Mouse (Mus musculus): ENCODE measurements around the gene Uhrf1. TPM values are rescaled to one million over a fixed set of nuclear protein-coding genes. Genes with fewer than 3 reads are reported as not detected.

Gene Uhrf1
- total RNA-seq, 2 experiments from 2014 or later: 0.35 to 1.1 TPM

- DNase-seq (ENCODE audit: low spot score in 2 of 2): no peak
Observed at GRCm38 (mm10) chr17:56298238-56298637, 4.9 kb upstream of the Uhrf1 start.

GRCm38 (mm10) chr17:56300186-56300585 lies 2.9 kb upstream of the Uhrf1 start, which contains the start of gene Arrdc5:
Gene Arrdc5, minus strand, starts transcription at chr17:56300286.
- no peak for DNase-seq (ENCODE audit: low spot score in 2 of 2)

- DNase-seq (ENCODE audit: low spot score in 2 of 2): no peak
Observed at GRCm38 (mm10) chr17:56302363-56302996, 641 bp upstream of the Uhrf1 start.

- peak; percentile 91 to 93 for DNase-seq (ENCODE audit: low spot score in 2 of 2)
Observed at GRCm38 (mm10) chr17:56303847-56304586, 896 bp downstream of the Uhrf1 start.

GRCm38 (mm10) chr17:56304718-56305117 lies 1.6 kb downstream of the Uhrf1 start:
- DNase-seq (ENCODE audit: low spot score in 2 of 2): no peak

- no peak for DNase-seq (ENCODE audit: low spot score in 2 of 2)
Observed at GRCm38 (mm10) chr17:56305156-56305555, 2.0 kb downstream of the Uhrf1 start.

GRCm38 (mm10) chr17:56305826-56306225 lies 2.7 kb downstream of the Uhrf1 start:
- no peak for DNase-seq (ENCODE audit: low spot score in 2 of 2)

- no peak for DNase-seq (ENCODE audit: low spot score in 2 of 2)
Observed at GRCm38 (mm10) chr17:56308088-56308487, 5.0 kb downstream of the Uhrf1 start.

GRCm38 (mm10) chr17:56309191-56309945 lies 6.2 kb downstream of the Uhrf1 start:
- no peak for DNase-seq (ENCODE audit: low spot score in 2 of 2)

- no peak for DNase-seq (ENCODE audit: low spot score in 2 of 2)
Observed at GRCm38 (mm10) chr17:56324419-56324818, 21.3 kb downstream of the Uhrf1 start.

- DNase-seq (ENCODE audit: low spot score in 2 of 2): peak; percentile 96 to 99
Observed at GRCm38 (mm10) chr17:56325450-56326152, 22.5 kb downstream of the Uhrf1 start, which contains the start of gene Kdm4b. Gene Kdm4b, plus strand, starts transcription at chr17:56326062.

GRCm38 (mm10) chr17:56326153-56327147 lies 23.3 kb downstream of the Uhrf1 start:
- DNase-seq (ENCODE audit: low spot score in 2 of 2): peak; percentile 24 to 30

GRCm38 (mm10) chr17:56329267-56329666 lies 26.1 kb downstream of the Uhrf1 start:
- no peak for DNase-seq (ENCODE audit: low spot score in 2 of 2)

GRCm38 (mm10) chr17:56330345-56330744 lies 27.2 kb downstream of the Uhrf1 start:
- DNase-seq (ENCODE audit: low spot score in 2 of 2): no peak

GRCm38 (mm10) chr17:56331256-56331655 lies 28.1 kb downstream of the Uhrf1 start:
- DNase-seq (ENCODE audit: low spot score in 2 of 2): no peak

GRCm38 (mm10) chr17:56332987-56333386 lies 29.9 kb downstream of the Uhrf1 start:
- DNase-seq (ENCODE audit: low spot score in 2 of 2): no peak

GRCm38 (mm10) chr17:56337190-56337589 lies 34.1 kb downstream of the Uhrf1 start:
- DNase-seq (ENCODE audit: low spot score in 2 of 2): peak in 1 of 2 experiments; percentile 42

- no peak for DNase-seq (ENCODE audit: low spot score in 2 of 2)
Observed at GRCm38 (mm10) chr17:56337791-56338190, 34.7 kb downstream of the Uhrf1 start.

- DNase-seq (ENCODE audit: low spot score in 2 of 2): no peak
Observed at GRCm38 (mm10) chr17:56338909-56339308, 35.8 kb downstream of the Uhrf1 start.

- no peak for DNase-seq (ENCODE audit: low spot score in 2 of 2)
Observed at GRCm38 (mm10) chr17:56340717-56341116, 37.6 kb downstream of the Uhrf1 start.
